Mouse (Mus musculus): ENCODE results near the gene Gm49425.

Gene Gm49425

DNA sequence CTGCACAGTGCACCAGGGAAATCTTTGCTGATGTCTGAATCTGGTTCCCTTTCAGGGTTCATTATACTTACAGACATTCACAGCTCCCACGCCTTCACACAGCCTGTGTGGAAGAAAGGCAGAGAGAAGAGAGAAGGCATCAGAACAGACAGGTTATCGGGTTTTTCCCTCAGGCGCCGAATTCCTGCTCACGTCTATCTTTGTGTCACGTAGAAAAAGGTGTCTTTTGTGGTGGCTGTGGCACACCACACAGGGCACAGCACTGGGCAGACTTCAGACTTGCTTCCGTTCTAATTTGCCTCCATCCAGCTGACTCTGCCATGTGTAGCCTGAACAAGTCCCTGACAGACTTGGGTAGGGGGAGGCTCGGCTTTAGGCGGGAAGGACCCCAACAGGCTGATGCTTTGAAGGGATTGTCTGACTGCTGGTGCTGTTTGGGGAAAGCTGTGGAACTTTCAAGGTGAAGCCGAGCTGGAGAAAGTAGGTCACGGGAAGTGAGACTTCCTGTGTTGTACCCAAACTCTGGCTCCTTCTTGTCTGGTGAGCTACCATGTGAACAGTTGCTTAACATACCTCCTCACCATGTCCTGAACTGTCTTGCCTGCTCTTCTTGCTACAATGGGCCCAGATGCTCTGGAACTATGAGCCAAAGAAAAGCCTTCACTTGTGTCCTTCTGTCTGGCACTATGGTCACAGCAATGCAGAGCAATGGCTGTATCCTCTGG, 31.0 kb downstream of the Gm49425 start:
- DNase-seq, result peak; percentile 15

- no peak for DNase-seq
Measured at GRCm38 (mm10) chr15:101484939-101485338, 32.1 kb downstream of the Gm49425 start.

- no peak for DNase-seq
Measured at GRCm38 (mm10) chr15:101483646-101484045, 33.4 kb downstream of the Gm49425 start.

DNA sequence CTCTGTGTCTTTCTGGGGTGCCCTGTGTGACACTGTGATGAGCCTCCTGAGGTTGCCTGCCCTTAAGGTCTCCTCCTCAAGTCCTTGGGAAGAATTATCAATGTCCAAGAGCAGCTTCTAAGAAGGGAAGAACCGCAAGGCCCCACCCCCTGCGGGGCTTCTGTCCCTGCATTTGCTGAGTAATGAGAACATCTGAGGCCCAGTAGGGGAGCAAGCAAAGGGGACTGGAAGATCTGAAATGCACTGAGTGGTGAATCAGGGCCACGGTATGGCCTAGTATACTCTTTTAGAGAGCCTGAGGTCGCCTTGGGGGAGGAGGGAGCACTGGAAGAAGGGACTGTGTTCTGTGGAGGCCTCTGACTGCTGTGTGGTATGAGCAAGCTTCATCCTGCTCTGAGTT, 35.0 kb downstream of the Gm49425 start:
- no peak for DNase-seq

DNA sequence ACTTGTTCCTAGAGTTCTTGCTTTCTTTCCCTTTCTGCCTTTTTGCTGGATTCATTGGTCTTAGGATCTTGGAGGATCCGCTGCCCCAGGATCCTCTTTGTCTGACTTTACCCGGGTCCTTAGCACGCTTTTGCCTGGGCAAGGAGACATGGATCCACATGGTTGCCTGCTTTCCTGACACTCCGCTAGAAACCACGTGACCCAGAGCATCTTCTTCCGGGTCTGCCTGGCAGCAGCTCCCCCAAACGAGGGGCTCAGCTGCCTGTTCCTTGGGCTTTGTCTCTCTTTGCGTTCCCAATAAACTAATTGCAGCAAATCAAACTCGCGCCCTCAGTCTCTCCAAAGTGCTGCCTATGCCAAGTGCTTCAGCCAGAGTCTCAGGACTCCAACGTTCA, 37.4 kb downstream of the Gm49425 start:
- DNase-seq, result no peak

- DNase-seq, result peak; percentile 37
Measured at GRCm38 (mm10) chr15:101479007-101479665, 37.9 kb downstream of the Gm49425 start.

- DNase-seq, result no peak
Measured at GRCm38 (mm10) chr15:101472952-101473528, 44.0 kb downstream of the Gm49425 start, which contains the start of gene Krt86. Krt86 (plus strand) TSS chr15:101473478.

DNA sequence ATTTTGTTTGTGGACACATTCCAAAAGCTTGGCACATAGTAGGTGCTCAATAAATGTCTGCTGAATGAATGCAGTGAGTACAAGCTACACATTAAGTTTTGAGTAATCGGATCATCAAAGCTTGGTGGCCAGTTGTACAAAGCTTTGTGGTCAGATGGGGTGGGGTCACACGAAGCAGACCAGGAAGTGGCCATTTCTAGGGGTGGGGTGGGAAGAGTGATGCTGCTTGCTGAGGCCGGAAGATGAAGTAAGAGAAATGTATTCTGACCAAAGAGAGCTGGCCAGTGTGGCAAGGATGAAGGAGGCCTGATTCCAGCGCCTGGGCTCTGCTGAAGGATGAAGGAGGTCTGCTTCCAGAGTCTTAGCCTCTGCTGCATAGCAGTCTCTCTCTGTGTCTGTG, 48.0 kb downstream of the Gm49425 start:
- DNase-seq, result no peak
